Mouse (Mus musculus) midbrain, postnatal 0 days (tissue): ENCODE measurements around the gene Gm28042. TPM values are rescaled to one million over a fixed set of nuclear protein-coding genes. Genes with fewer than 3 reads are reported as not detected.
A peak's percentile ranks its signal among the peaks of the same experiment; 100 is the strongest.

Source experiments
- ATAC-seq: fragments of 200-750 bp; cut with Nextera tagmentation; 2 replicates; pipeline ENCODE4 v1.8.0; 2017; ENCODE audit warnings: moderate number of reproducible peaks, mild to moderate bottlenecking, moderate TSS enrichment, moderate library complexity; ENCODE audit not compliant: low FRiP score
- DNase-seq: peaks from one replicate; pipeline ENCODE4 v3.0.0-alpha.2; 2015; ENCODE audit warnings: low spot score
- H3K27ac ChIP-seq: fragments of 300-500 bp; sonication (generic); 2 replicates; pipeline ENCODE4 v1.5.1; 2014; ENCODE audit warnings: low read depth, mild to moderate bottlenecking, low read length, mixed read lengths
- H3K27me3 ChIP-seq: fragments of 300-500 bp; sonication (generic); 2 replicates; pipeline ENCODE4 v1.6.1; 2014; ENCODE audit warnings: low read length, control low read depth, mixed read lengths; ENCODE audit not compliant: insufficient read depth
- H3K36me3 ChIP-seq: fragments of 300-500 bp; sonication (generic); 2 replicates; pipeline ENCODE4 v1.6.1; 2014; ENCODE audit warnings: low read length, control low read depth, mixed read lengths; ENCODE audit not compliant: insufficient read depth
- H3K4me1 ChIP-seq: fragments of 300-500 bp; sonication (generic); 2 replicates; pipeline ENCODE4 v1.6.1; 2014; ENCODE audit warnings: mild to moderate bottlenecking, control low read depth, antibody characterized with exemption, low read length, mixed read lengths; ENCODE audit not compliant: insufficient read depth
- H3K4me2 ChIP-seq: fragments of 300-500 bp; sonication (generic); 2 replicates; pipeline ENCODE4 v1.6.1; 2014; ENCODE audit warnings: low read depth, mild to moderate bottlenecking, low read length, mixed read lengths; ENCODE audit not compliant: poor library complexity, severe bottlenecking
- H3K4me3 ChIP-seq: fragments of 300-500 bp; sonication (generic); 2 replicates; pipeline ENCODE4 v1.5.1; 2014; ENCODE audit warnings: low read depth, mild to moderate bottlenecking, low read length, moderate library complexity
- H3K9ac ChIP-seq: fragments of 300-500 bp; sonication (generic); replicated peaks from 2 replicates; pipeline ENCODE4 v1.6.1; 2014; ENCODE audit warnings: mild to moderate bottlenecking, low read length, moderate library complexity, mixed read lengths; ENCODE audit not compliant: poor library complexity, severe bottlenecking
- H3K9me3 ChIP-seq: fragments of 300-500 bp; sonication (generic); 2 replicates; pipeline ENCODE4 v1.6.1; 2016; ENCODE audit warnings: low read length, control low read depth
- CTCF ChIP-seq: IDR thresholded peaks from 2 replicates; pipeline ENCODE4 v1.5.1; 2016; ENCODE audit warnings: antibody characterized with exemption, mild to moderate bottlenecking
- WGBS: fragments of 180-500 bp; shearing (Covaris S2); extraction: QIAGEN DNeasy Blood & Tissue Kit; methylation state at CpG from one replicate; pipeline ENCODE4 v1.1.7; 2014; 5-methylcytosine and 5-hydroxymethylcytosine counted together
- polyA plus RNA-seq: library from polyadenylated mRNA; unstranded; fragments of >200 nt; fragmentation: Nextera tagmentation; extraction: Ambion mirVana; gene quantifications from 2 replicates; pipeline ENCODE4 v1.2.1, GENCODE M21; 2015
- total RNA-seq: library from RNA; depleted of rRNA; stranded (reverse); fragments of >200 nt; gene quantifications from 2 replicates; pipeline ENCODE4 v1.2.3, GENCODE M21; 2014

The Gm28042 gene
- total and polyA plus RNA-seq, 2 experiments from 2014 or later, result 0.98 to 6.6 TPM

DNA sequence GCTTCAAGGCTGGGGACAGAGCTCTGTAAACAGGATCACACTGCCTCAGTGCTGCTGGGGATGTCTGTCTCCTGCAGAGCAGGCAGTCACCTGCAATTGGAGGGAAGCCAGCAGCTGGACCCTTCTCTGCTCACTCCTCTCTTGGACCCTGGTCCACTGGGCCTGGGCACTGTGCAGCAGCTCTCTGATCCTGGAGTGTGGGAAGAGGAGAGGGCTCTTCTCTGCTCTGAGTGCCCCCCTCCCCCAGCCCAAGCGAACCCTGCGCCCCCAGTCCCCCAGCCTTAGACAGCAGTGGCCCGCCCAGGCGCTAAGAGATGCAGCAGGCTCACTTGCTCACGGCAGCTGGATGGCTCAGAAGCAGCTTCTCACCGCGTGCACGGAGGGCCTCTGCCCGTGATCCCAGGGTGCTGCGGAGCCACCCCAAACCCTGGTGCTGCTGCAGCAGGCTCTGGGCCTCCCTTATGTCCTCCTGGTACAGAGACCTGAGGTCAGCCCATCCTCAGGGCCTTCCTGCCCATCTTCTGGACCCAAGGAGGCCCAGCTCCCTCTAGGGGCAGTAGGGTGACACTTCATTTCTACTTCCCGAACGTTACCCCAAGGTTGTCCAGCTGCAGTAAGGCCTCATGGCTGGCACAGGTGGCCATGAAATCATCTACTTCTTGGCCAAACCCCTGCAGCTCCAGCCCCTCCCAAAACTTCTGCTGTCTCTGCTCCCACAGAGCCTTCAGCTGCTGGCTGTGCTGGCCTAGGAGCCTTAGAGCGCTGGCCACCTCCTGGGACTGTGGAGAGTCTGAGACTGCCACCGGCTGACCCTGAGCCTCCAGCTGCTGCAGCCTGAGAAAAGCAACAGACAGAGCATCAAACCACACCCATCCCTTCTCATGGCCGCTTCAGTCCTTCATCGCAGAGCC is 41.5 kb downstream of the Gm28042 start:
- Histone ChIP-seq H3K4me2 (no peak overlapping the region), H3K4me3 (no peak overlapping the region), H3K27ac (no peak overlapping the region), H3K27me3 (no peaks in the 10 kb centered on the region), H3K36me3 (no peaks in the 10 kb centered on the region), H3K4me1 (no peaks in the 10 kb centered on the region), H3K9ac (no peak overlapping the region; the same call in 1 of the 2 replicates), H3K9me3 (no peaks in the 10 kb centered on the region)
- WGBS, result 55% methylated on average over 12 of the region's 16 CpGs
- ATAC-seq (no peak; the same call in 1 of the 2 replicates), DNase-seq (peak; percentile 57)
- peak; percentile 76 for TF ChIP-seq CTCF

DNA sequence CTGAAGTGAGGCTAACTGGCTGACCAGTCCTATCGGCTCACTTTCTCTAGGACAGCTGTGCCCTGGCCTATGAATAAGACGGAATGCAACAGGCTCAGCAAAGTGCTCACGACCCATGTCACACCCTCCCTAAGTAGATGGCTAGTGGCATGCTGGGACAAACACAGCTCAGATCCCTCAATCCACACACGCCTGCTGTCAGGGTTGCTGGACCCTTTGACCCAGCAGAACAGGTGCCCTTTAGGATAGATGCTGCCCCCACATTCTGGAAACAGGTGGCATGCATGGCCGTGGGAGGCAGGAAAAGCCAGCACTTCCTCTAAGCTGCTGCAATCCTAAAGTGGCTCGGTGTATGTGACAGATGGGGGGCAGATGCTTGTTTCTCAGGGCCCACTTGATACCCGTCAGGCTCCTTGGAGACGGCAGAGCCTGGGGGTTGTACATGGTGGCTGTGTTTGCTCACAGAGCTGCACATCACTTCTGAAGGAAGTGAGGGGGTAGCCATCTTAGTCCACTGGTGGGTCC is 42.2 kb downstream of the Gm28042 start:
- DNase-seq, result no peak
- ATAC-seq, result no peak
- WGBS, result 66% methylated on average over 8 of the region's 8 CpGs
- no peak for TF ChIP-seq CTCF
- Histone ChIP-seq H3K4me3 (no peak overlapping the region), H3K9ac (no peak overlapping the region), H3K4me2 (no peak overlapping the region), H3K27ac (no peak overlapping the region), H3K9me3 (no peaks in the 10 kb centered on the region), H3K27me3 (no peaks in the 10 kb centered on the region), H3K4me1 (no peaks in the 10 kb centered on the region), H3K36me3 (no peaks in the 10 kb centered on the region)

DNA sequence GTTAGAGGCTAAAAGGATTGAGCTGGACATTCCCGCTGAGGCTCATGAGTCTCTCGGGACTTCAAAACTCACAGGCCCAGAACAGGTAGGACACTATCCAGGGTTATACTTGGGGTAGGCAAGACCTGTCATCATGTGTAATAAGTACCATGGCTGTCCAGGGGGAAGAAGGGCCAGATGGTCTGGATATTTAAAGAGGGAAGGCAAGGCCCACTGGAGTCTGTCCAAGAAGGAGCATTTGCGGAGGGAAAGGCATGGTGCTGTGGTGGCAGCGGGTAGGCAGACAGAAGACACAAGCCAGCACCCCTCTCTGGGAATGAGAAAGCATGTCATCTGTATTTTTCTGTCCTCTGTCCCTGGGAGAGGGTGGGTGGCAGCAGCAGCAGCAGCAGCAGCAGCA is 46.8 kb downstream of the Gm28042 start:
- H3K27ac ChIP-seq, result no peak overlapping the region
- no peaks in the 10 kb centered on the region for H3K36me3 ChIP-seq
- WGBS, result 92% methylated on average over 4 of the region's 4 CpGs
- no peak overlapping the region for H3K9ac ChIP-seq
- H3K4me2 ChIP-seq, result no peak overlapping the region
- no peak for ATAC-seq
- H3K4me3 ChIP-seq, result no peak overlapping the region
- H3K4me1 ChIP-seq, result no peaks in the 10 kb centered on the region
- H3K9me3 ChIP-seq, result no peaks in the 10 kb centered on the region
- TF ChIP-seq CTCF, result no peak
- H3K27me3 ChIP-seq, result peaks cover 12% of the 10 kb centered on the region; the same call in 1 of the 2 replicates
- no peak for DNase-seq

DNA sequence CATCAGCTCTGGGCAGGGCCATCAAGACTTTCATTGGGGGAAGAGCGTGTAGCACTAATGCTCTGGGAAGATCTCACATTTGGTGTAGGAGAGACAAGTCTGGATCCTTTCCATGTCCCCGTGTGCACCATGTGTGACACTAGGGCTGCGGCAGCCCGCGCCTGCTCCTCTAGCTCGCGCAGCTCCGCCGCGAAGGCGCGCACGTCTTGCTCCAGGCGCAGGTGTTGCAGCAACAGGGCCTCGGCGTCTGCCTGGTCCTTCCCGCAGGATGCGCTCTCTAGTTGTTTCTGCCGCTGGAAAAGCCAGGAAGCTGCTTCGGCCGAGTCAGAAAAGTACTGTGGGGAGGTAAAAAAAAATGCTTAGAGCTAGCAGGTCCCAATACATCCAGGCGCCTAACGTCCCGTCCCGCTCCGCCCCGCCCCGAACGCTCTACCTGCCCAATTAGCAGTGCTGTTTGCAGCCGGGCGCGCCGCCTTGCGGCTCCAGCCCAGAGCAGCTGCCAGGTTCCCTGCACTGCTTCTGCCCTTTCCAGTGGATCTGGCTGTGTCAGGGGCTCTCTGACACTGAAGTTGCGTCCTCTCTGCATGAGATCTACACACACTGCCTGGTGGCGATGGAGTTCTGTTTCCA is 48.9 kb downstream of the Gm28042 start:
- peak; percentile 72 for TF ChIP-seq CTCF
- Histone ChIP-seq H3K4me1 (no peaks in the 10 kb centered on the region), H3K4me3 (peak overlapping the region; percentile 40), H3K27me3 (peaks cover 12% of the 10 kb centered on the region; the same call in 1 of the 2 replicates), H3K4me2 (peak overlapping the region; percentile 61), H3K36me3 (no peaks in the 10 kb centered on the region), H3K9me3 (no peaks in the 10 kb centered on the region), H3K27ac (no peak overlapping the region), H3K9ac (peak overlapping the region; percentile 14; the same call in 1 of the 2 replicates)
- ATAC-seq (peak; percentile 65; the same call in 1 of the 2 replicates), DNase-seq (peak; percentile 59)
- WGBS, result 2% methylated on average over 36 of the region's 36 CpGs

DNA sequence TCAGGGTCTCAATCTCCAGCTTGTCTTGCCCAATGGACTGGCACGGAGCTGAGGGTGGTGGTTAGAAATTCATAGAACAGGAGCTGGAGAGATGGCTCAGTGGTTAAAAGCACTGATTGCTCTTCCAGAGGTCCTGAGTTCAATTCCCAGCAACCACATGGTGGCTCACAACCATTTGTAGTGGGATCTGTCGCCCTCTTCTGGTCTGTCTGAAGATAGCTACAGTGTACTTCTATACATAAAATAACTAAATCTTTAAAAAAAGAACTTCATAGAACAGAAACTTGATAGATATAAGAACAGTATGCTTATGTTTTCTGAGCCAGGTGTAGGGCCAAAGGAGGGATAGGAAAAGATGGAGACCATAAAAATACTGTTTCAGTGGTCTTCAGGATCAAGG is 55.1 kb downstream of the Gm28042 start:
- no peaks in the 10 kb centered on the region for H3K4me1 ChIP-seq
- 74% methylated on average over 2 of the region's 2 CpGs for WGBS

More for the DNA sequence above, 55.1 kb downstream of the Gm28042 start:
- Histone ChIP-seq H3K9ac (no peak overlapping the region), H3K36me3 (no peaks in the 10 kb centered on the region), H3K9me3 (no peaks in the 10 kb centered on the region), H3K27me3 (peaks cover 1% of the 10 kb centered on the region; the same call in 1 of the 2 replicates), H3K27ac (no peak overlapping the region), H3K4me2 (no peak overlapping the region), H3K4me3 (no peak overlapping the region)
- no peak for DNase-seq
- no peak for TF ChIP-seq CTCF
- no peak for ATAC-seq
